ENCODE assay signal across 21 mouse cellular contexts in the genomic region with DNA sequence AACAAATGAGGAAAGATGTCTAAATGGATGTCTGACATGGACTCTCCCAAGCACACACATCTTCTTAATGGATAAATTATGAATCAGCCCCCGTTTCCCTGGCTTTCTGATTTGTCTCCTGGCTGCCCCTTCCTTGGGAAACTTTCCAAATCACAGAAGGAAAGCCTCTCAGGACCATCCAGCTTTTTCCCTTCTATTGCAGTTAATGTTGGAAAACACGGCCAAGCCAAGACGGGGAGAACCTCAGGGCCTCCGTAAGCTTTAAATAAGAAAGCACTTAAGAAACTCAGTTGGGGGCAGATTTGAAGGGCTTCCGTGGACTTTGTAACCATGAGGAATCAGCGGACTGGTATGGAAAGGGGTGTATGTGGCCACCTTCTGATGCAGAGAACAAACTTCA. TPM values are rescaled to one million over a fixed set of nuclear protein-coding genes. Genes with fewer than 3 reads are reported as not detected.
DNase-seq lines count a peak whose midpoint lies in the region; ATAC-seq lines count a peak whose summit lies in the region.
"Had no signal": no experiment of that assay in that cellular context is flagged by ENCODE, and none has a peak within 500 bp of the region (broad histone marks: within the 10 kb centered on the region; RNA-seq: fewer than 3 reads in every experiment).

No protein-coding gene starts in this region.

- H3K27ac ChIP-seq in lung, embryonic 15.5 days = peak overlapping the region; percentile 68
- no peak overlapping the region for H3K27ac ChIP-seq in embryonic facial prominence, embryonic 14.5 days (replicated peaks; ENCODE audit: low read depth, low read length)
- peak overlapping the region; percentile 15; the same call in 1 of the 2 replicates for H3K27ac ChIP-seq in intestine, embryonic 16.5 days (ENCODE audit: low read length)
- H3K27ac ChIP-seq: kidney, postnatal 0 days; liver, embryonic 15.5 days had no signal

- peaks cover 9% of the 10 kb centered on the region; the same call in 1 of the 2 replicates for H3K27me3 ChIP-seq in lung, embryonic 15.5 days
- H3K27me3 ChIP-seq in embryonic facial prominence, embryonic 14.5 days (replicated peaks; ENCODE audit: control insufficient read depth, insufficient read depth, low read length) = peaks cover 12% of the 10 kb centered on the region
- no peaks in the 10 kb centered on the region for H3K27me3 ChIP-seq in intestine, embryonic 16.5 days (replicated peaks; ENCODE audit: control insufficient read depth, insufficient read depth, low read length)

- H3K4me1 ChIP-seq in lung, embryonic 15.5 days = peaks cover 59% of the 10 kb centered on the region
- H3K4me1 ChIP-seq in embryonic facial prominence, embryonic 14.5 days (ENCODE audit: control insufficient read depth, insufficient read depth, low read length) = peaks cover 34% of the 10 kb centered on the region
- H3K4me1 ChIP-seq in intestine, embryonic 16.5 days (ENCODE audit: control insufficient read depth, insufficient read depth, low read length) = peaks cover 35% of the 10 kb centered on the region

- no peak overlapping the region; the same call in 1 of the 2 replicates for H3K4me3 ChIP-seq in lung, embryonic 15.5 days
- no peak overlapping the region for H3K4me3 ChIP-seq in embryonic facial prominence, embryonic 14.5 days (ENCODE audit: low read depth, low read length)
- H3K4me3 ChIP-seq in intestine, embryonic 16.5 days (ENCODE audit: low read length) = no peak overlapping the region
- H3K4me3 ChIP-seq: forebrain, embryonic 10.5 days; heart, embryonic 10.5 days; liver, embryonic 15.5 days had no signal

- WGBS in lung, embryonic 15.5 days = 36% methylated on average over 6 of the region's 6 CpGs
- 56% methylated on average over 6 of the region's 6 CpGs for WGBS in embryonic facial prominence, embryonic 14.5 days
- WGBS in intestine, embryonic 16.5 days = 56% methylated on average over 6 of the region's 6 CpGs

- no peak for ATAC-seq in lung, embryonic 15.5 days (ENCODE audit: borderline replicate concordance, extremely low read depth, low FRiP score, low TSS enrichment)
- ATAC-seq in embryonic facial prominence, embryonic 14.5 days (ENCODE audit: low read depth) = no peak
- ATAC-seq in intestine, embryonic 16.5 days = no peak
- ATAC-seq: midbrain, embryonic 16.5 days had no signal

- peak overlapping the region; percentile 90 for H3K4me2 ChIP-seq in lung, embryonic 15.5 days
- no peak overlapping the region; the same call in 1 of the 2 replicates for H3K4me2 ChIP-seq in embryonic facial prominence, embryonic 14.5 days (ENCODE audit: low read depth, low read length)
- H3K4me2 ChIP-seq in intestine, embryonic 16.5 days (ENCODE audit: low read depth, low read length) = peak overlapping the region; percentile 98; the same call in 1 of the 2 replicates
- H3K4me2 ChIP-seq: liver, embryonic 15.5 days had no signal

- no peaks in the 10 kb centered on the region for H3K9me3 ChIP-seq in lung, embryonic 15.5 days
- no peaks in the 10 kb centered on the region for H3K9me3 ChIP-seq in embryonic facial prominence, embryonic 14.5 days (ENCODE audit: control insufficient read depth, low read length)
- H3K9me3 ChIP-seq in intestine, embryonic 16.5 days (ENCODE audit: control insufficient read depth, low read length) = no peaks in the 10 kb centered on the region
- H3K9me3 ChIP-seq: forebrain, embryonic 10.5 days; heart, embryonic 10.5 days; liver, embryonic 15.5 days had no signal

- no peak overlapping the region for H3K9ac ChIP-seq in lung, embryonic 15.5 days
- no peak overlapping the region for H3K9ac ChIP-seq in embryonic facial prominence, embryonic 14.5 days (ENCODE audit: low read depth, low read length)
- no peak overlapping the region for H3K9ac ChIP-seq in intestine, embryonic 16.5 days (ENCODE audit: low read depth, low read length)
- H3K9ac ChIP-seq: liver, embryonic 15.5 days had no signal

- peak; percentile 76 for DNase-seq in heart, adult 11 months
- DNase-seq in heart, postnatal 25 days (ENCODE audit: low spot score) = no peak
- DNase-seq in lung, postnatal 4 days = no peak
- DNase-seq in embryonic facial prominence, embryonic 14.5 days (ENCODE audit: low spot score) = peak; percentile 34
- no peak for DNase-seq in ovary, postnatal 36 days (ENCODE audit: low spot score)
- DNase-seq: adrenal gland, adult 8-10 months; B cell, adult 2 months; cerebellum, postnatal 14 days; gastrocnemius, postnatal 25 days; heart, postnatal 10 days; right cerebral cortex, postnatal 14 days; thymus, postnatal 25 days had no signal

- intact Hi-C loops in heart, postnatal 25 days (cut with DNase I) = no loop called here

- H3K36me3 ChIP-seq in lung, embryonic 15.5 days = no peaks in the 10 kb centered on the region
- H3K36me3 ChIP-seq in embryonic facial prominence, embryonic 14.5 days (ENCODE audit: control insufficient read depth, insufficient read depth, low read length) = no peaks in the 10 kb centered on the region
- H3K36me3 ChIP-seq in intestine, embryonic 16.5 days (ENCODE audit: control insufficient read depth, insufficient read depth, low read length) = no peaks in the 10 kb centered on the region
- H3K36me3 ChIP-seq: forebrain, embryonic 10.5 days; heart, embryonic 10.5 days; liver, embryonic 15.5 days had no signal

RNA-seq across cellular contexts. Expression of gene Rab15, which starts 2.9 kb away (rescaled TPM):
- total RNA-seq in heart, postnatal 25 days (2021) = 1 to 10 TPM in 1 of 2 experiments, under 1 TPM in 1; 0.45 to 1.3 TPM
- 38.9 and 39.8 TPM in 2 replicates for polyA plus RNA-seq in lung, embryonic 15.5 days (2015; fragmentation: Nextera tagmentation; extraction: Ambion mirVana)
- polyA plus RNA-seq in embryonic facial prominence, embryonic 14.5 days (2014; fragmentation: Nextera tagmentation; extraction: Ambion mirVana) = 26.5 and 27.7 TPM in 2 replicates
- 17.6 and 18.7 TPM in 2 replicates for polyA plus RNA-seq in intestine, embryonic 16.5 days (2015; fragmentation: Nextera tagmentation; extraction: Ambion mirVana)
- total RNA-seq: megakaryocyte-erythroid progenitor cell, adult 5-6 weeks had no signal

RNA-seq across cellular contexts. Expression of gene Gpx2, which starts 24.5 kb away (rescaled TPM):
- total RNA-seq in heart, postnatal 25 days (2021) = not detected
- 17.0 and 20.3 TPM in 2 replicates for polyA plus RNA-seq in lung, embryonic 15.5 days (2015; fragmentation: Nextera tagmentation; extraction: Ambion mirVana)
- 4.2 and 6.8 TPM in 2 replicates for polyA plus RNA-seq in embryonic facial prominence, embryonic 14.5 days (2014; fragmentation: Nextera tagmentation; extraction: Ambion mirVana)
- 69.0 and 91.0 TPM in 2 replicates for polyA plus RNA-seq in intestine, embryonic 16.5 days (2015; fragmentation: Nextera tagmentation; extraction: Ambion mirVana)
- total RNA-seq: gastrocnemius, postnatal 25 days; heart, postnatal 10 days; megakaryocyte-erythroid progenitor cell, adult 5-6 weeks had no signal
- polyA plus RNA-seq: liver, embryonic 15.5 days; spleen, adult 2 months had no signal

RNA-seq across cellular contexts. Expression of gene Fntb, which starts 54.4 kb away (rescaled TPM):
- 10 to 100 TPM; 13.0 to 14.3 TPM for total RNA-seq in heart, postnatal 25 days (2021)
- 37.0 and 37.8 TPM in 2 replicates for polyA plus RNA-seq in lung, embryonic 15.5 days (2015; fragmentation: Nextera tagmentation; extraction: Ambion mirVana)
- polyA plus RNA-seq in embryonic facial prominence, embryonic 14.5 days (2014; fragmentation: Nextera tagmentation; extraction: Ambion mirVana) = 41.4 and 44.6 TPM in 2 replicates
- 27.9 and 29.5 TPM in 2 replicates for polyA plus RNA-seq in intestine, embryonic 16.5 days (2015; fragmentation: Nextera tagmentation; extraction: Ambion mirVana)

RNA-seq across cellular contexts. Expression of gene Churc1, which starts 54.5 kb away (rescaled TPM):
- total RNA-seq in heart, postnatal 25 days (2021) = 10 to 100 TPM; 84.7 to 90.6 TPM
- 139 and 144 TPM in 2 replicates for polyA plus RNA-seq in lung, embryonic 15.5 days (2015; fragmentation: Nextera tagmentation; extraction: Ambion mirVana)
- 88.8 and 99.4 TPM in 2 replicates for polyA plus RNA-seq in embryonic facial prominence, embryonic 14.5 days (2014; fragmentation: Nextera tagmentation; extraction: Ambion mirVana)
- polyA plus RNA-seq in intestine, embryonic 16.5 days (2015; fragmentation: Nextera tagmentation; extraction: Ambion mirVana) = 121 and 130 TPM in 2 replicates

Comparison
In these comparisons a context has a peak if more than half of its experiments do, and no peak if none do; other contexts are left out.
1. DNase-seq: peak in heart, adult 11 months (single experiment) and embryonic facial prominence, embryonic 14.5 days (single experiment); none in heart, postnatal 25 days (single experiment), lung, postnatal 4 days (0 of 2) and ovary, postnatal 36 days (single experiment).